Mouse (Mus musculus) hindbrain, embryonic 12.5 days (tissue): ENCODE results near the gene Arl8b. TPM values are rescaled to one million over a fixed set of nuclear protein-coding genes. Genes with fewer than 3 reads are reported as not detected.
"Not testable (repeated sequence)": the region's sequence is repeated elsewhere in the genome, so short reads cannot be mapped to it uniquely, and the experiment has no call there.

ENCODE experiments used
- ATAC-seq: fragments of 200-750 bp; cut with Nextera tagmentation; 2 replicates; pipeline ENCODE4 v1.8.0; 2017; ENCODE audit warnings: moderate TSS enrichment; ENCODE audit not compliant: low FRiP score
- H3K27ac ChIP-seq: fragments of 300-500 bp; sonication (generic); 2 replicates; pipeline ENCODE4 v1.5.1; 2016; ENCODE audit warnings: mild to moderate bottlenecking
- H3K27me3 ChIP-seq: fragments of 300-500 bp; sonication (generic); 2 replicates; pipeline ENCODE4 v1.6.1; 2016; ENCODE audit warnings: mild to moderate bottlenecking
- H3K36me3 ChIP-seq: fragments of 300-500 bp; sonication (generic); 2 replicates; pipeline ENCODE4 v1.6.1; 2016; ENCODE audit warnings: mild to moderate bottlenecking
- H3K4me1 ChIP-seq: fragments of 300-500 bp; sonication (generic); 2 replicates; pipeline ENCODE4 v1.6.1; 2016
- H3K4me2 ChIP-seq: fragments of 300-500 bp; sonication (generic); replicated peaks from 2 replicates; pipeline ENCODE4 v1.6.1; 2016; ENCODE audit warnings: mild to moderate bottlenecking
- H3K4me3 ChIP-seq: fragments of 300-500 bp; sonication (generic); 2 replicates; pipeline ENCODE4 v1.5.1; 2016; ENCODE audit warnings: mild to moderate bottlenecking
- H3K9ac ChIP-seq: fragments of 300-500 bp; sonication (generic); 2 replicates; pipeline ENCODE4 v1.6.1; 2016; ENCODE audit warnings: mild to moderate bottlenecking, moderate library complexity
- H3K9me3 ChIP-seq: fragments of 300-500 bp; sonication (generic); replicated peaks from 2 replicates; pipeline ENCODE4 v1.6.1; 2016; ENCODE audit warnings: mild to moderate bottlenecking
- WGBS: fragments of 180-500 bp; shearing (Covaris S2); methylation state at CpG from one replicate; pipeline ENCODE4 v1.1.7; 2016; 5-methylcytosine and 5-hydroxymethylcytosine counted together
- polyA plus RNA-seq: library from polyadenylated mRNA; unstranded; fragments of >200 nt; fragmentation: Nextera tagmentation; extraction: Ambion mirVana; gene quantifications from 2 replicates; pipeline ENCODE4 v1.2.1, GENCODE M21; 2016

The Arl8b gene
- polyA plus RNA-seq, 1 experiment from 2014 or later = 76.1 TPM

DNA sequence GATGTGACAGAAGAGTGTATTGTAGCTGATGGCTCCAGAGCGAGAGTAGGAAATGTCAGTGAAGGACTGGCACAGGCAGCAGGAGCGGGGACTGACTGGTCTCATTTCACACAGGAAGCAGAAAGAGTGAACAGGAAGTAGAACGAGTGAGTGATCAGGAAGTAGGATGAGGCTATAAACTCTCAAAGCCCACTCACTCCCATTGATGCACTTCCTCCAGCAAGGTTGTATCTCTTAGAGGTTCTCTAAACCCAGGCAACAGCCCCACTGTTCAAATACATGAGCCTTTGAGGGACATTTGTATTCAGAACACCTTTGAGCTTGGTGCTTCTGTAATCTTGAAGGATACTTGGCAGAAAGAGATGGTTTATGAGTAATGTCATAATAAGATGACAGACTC, 61.2 kb downstream of the Arl8b start:
- Histone ChIP-seq H3K27me3 (no peaks in the 10 kb centered on the region), H3K9me3 (no peaks in the 10 kb centered on the region), H3K4me3 (no peak overlapping the region), H3K36me3 (peaks cover 46% of the 10 kb centered on the region), H3K4me1 (no peaks in the 10 kb centered on the region), H3K27ac (no peak overlapping the region), H3K9ac (no peak overlapping the region), H3K4me2 (no peak overlapping the region)
- 94% methylated on average over 3 of the region's 3 CpGs for WGBS
- ATAC-seq = no peak

DNA sequence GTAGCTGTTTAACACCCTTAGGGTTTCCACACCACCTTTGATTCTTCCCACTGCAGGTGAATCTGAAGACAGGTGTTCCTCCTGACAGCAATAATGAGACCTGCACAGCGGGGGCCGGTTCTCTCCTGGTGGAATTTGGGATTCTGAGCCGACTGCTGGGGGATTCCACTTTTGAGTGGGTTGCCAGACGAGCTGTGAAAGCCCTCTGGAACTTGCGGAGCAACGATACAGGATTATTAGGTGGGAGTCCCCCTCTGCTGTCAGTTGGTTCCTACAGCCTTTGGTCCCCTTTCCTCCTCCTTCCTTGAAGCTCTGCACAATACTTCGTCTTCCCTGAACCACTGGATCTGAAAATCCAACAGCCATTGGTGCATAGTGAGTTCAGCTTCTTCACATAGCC, 61.9 kb downstream of the Arl8b start:
- peaks cover 45% of the 10 kb centered on the region for H3K36me3 ChIP-seq
- no peaks in the 10 kb centered on the region for H3K9me3 ChIP-seq
- H3K4me3 ChIP-seq = no peak overlapping the region
- no peak overlapping the region for H3K27ac ChIP-seq
- H3K9ac ChIP-seq = no peak overlapping the region
- 90% methylated on average over 7 of the region's 7 CpGs for WGBS
- no peaks in the 10 kb centered on the region for H3K4me1 ChIP-seq
- no peak for ATAC-seq
- H3K27me3 ChIP-seq = no peaks in the 10 kb centered on the region
- no peak overlapping the region for H3K4me2 ChIP-seq

DNA sequence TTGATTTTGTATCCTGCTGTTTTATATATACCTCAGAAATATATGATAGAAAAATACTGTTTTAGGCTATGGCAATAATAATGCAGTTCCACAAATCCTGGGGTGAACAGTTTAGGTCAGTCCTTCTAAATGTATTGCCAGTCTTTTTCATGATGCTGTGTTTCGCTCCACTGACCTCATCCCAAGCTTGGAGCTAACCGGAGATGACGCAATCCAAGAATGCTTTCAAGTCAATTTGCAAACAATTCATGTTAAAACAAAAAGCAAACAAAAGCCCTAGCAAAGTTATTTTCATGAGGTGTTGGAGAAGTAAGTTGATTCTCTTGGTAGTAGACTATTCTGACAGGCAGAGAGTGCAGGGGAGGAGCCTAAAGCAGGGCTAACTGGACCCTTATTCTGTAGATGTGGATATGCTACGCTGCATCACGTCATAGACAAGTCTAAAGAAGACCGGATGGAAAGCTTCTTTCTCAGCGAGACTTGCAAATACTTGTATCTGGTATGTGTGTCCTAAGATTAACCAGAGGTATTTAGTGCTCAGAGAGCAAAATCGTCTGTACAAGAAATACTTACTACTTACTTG, 69.3 kb downstream of the Arl8b start:
- H3K4me1 ChIP-seq = no peaks in the 10 kb centered on the region
- H3K4me2 ChIP-seq = no peak overlapping the region
- 96% methylated on average over 8 of the region's 8 CpGs for WGBS
- no peak for ATAC-seq
- no peak overlapping the region for H3K27ac ChIP-seq
- H3K36me3 ChIP-seq = peaks cover 64% of the 10 kb centered on the region
- no peak overlapping the region for H3K9ac ChIP-seq
- H3K4me3 ChIP-seq = no peak overlapping the region
- no peaks in the 10 kb centered on the region for H3K9me3 ChIP-seq
- no peaks in the 10 kb centered on the region for H3K27me3 ChIP-seq

DNA sequence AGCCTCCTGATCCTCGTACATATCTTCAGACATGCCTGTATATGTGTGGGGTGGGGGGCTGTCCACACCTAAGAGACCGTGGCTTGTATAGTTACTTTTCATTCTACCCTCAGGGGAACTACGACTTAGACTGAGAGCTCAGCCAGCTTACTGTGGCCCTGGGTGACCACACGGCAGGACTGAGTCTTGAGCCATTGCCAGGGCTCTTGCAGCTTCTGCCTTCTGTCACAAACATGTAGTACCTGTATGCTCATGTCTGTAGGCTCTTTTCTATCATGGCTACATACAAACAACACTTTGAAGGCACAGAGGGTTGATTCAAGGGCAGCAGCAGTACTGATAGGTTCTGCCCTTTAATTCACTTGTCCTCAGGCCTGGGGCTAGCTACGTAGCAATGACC, 70.1 kb downstream of the Arl8b start:
- Histone ChIP-seq H3K4me2 (no peak overlapping the region), H3K4me1 (no peaks in the 10 kb centered on the region), H3K9ac (no peak overlapping the region), H3K4me3 (no peak overlapping the region), H3K27ac (no peak overlapping the region), H3K36me3 (peaks cover 65% of the 10 kb centered on the region), H3K9me3 (no peaks in the 10 kb centered on the region), H3K27me3 (no peaks in the 10 kb centered on the region)
- 91% methylated on average over 5 of the region's 5 CpGs for WGBS
- ATAC-seq = no peak

DNA sequence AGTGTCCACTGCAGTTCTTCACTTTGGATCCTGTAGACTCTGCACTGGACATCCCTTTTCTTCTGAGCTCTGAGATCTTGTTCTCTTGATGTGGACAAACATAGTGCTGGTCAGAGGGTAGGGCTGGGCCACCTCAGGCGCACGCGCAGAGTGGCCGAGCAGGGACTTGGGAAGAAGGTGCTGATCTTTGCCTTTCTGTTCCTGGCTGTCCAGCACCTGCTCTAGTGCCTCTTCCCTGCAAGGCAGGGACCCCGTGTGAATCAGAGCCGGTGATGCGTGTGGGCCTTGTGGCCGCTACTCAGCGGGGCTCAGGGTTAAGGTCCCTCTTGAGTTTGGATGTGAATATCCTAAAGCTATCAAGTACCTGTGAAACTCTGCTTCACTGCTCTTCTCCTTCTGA, 75.7 kb downstream of the Arl8b start:
- Histone ChIP-seq H3K27ac (no peak overlapping the region), H3K4me2 (no peak overlapping the region)
- 91% methylated on average over 9 of the region's 9 CpGs for WGBS

DNA sequence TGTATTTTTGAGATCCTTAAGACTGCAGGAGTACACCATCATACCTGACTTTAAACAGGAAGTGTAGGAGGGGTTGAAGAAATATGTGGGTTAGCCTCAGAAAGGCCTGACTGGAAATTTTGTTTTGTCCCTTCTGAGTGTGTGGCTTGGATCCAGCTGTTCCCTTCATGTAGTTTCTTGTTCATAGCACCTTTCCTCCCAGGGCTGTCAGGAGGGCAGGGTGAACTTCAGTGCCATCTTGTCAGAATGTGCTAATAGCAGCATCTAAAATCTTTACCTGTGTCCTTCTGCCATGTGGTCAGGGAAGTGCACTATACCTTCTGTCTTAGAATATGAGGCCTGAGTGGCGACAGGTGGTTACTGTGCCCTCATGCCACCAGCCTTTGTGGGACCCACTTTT, 78.3 kb downstream of the Arl8b start:
- no peak overlapping the region for H3K27ac ChIP-seq
- no peak overlapping the region for H3K4me3 ChIP-seq
- ATAC-seq = no peak
- 92% methylated on average over 1 of the region's 1 CpGs for WGBS
- no peak overlapping the region for H3K4me2 ChIP-seq
- H3K9ac ChIP-seq = no peak overlapping the region
- H3K4me1 ChIP-seq = no peaks in the 10 kb centered on the region
- peaks cover 6% of the 10 kb centered on the region for H3K9me3 ChIP-seq
- peaks cover 10% of the 10 kb centered on the region for H3K36me3 ChIP-seq
- H3K27me3 ChIP-seq = no peaks in the 10 kb centered on the region

More for the DNA sequence above, 75.7 kb downstream of the Arl8b start:
- ATAC-seq = no peak
- Histone ChIP-seq H3K4me3 (no peak overlapping the region), H3K9me3 (peaks cover 6% of the 10 kb centered on the region), H3K36me3 (peaks cover 33% of the 10 kb centered on the region), H3K27me3 (no peaks in the 10 kb centered on the region), H3K9ac (no peak overlapping the region), H3K4me1 (no peaks in the 10 kb centered on the region)

DNA sequence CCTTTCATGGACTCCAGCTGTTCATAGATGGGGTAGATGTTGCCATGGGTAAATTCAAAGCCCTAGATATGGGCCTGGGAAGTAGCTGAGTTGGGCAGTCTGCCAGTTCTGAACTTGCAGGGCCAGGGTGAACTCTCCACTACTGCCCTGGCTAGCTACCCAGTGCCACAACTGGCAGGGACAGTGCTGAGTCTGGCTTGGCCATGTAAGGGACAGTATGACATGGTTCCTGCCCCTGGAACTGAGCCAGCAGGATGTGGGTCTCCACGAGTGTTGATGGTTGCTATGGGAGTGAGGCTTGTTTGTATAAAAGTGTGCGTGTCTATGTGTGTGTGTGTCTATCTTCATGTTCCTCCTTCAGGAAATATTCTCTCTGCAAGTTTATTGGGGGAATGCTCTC, 79.6 kb downstream of the Arl8b start:
- H3K4me2 ChIP-seq = no peak overlapping the region
- no peak overlapping the region for H3K4me3 ChIP-seq
- 0 out of 2 replicates have a peak, but pooled peaks cover 4% of the 10 kb centered on the region for H3K36me3 ChIP-seq
- peaks cover 6% of the 10 kb centered on the region for H3K9me3 ChIP-seq
- 0 out of 2 replicates have a peak, but pooled peaks have one; percentile 22 for ATAC-seq
- H3K27ac ChIP-seq = no peak overlapping the region
- H3K9ac ChIP-seq = no peak overlapping the region
- no peaks in the 10 kb centered on the region for H3K27me3 ChIP-seq
- H3K4me1 ChIP-seq = no peaks in the 10 kb centered on the region
- 88% methylated on average over 2 of the region's 2 CpGs for WGBS

DNA sequence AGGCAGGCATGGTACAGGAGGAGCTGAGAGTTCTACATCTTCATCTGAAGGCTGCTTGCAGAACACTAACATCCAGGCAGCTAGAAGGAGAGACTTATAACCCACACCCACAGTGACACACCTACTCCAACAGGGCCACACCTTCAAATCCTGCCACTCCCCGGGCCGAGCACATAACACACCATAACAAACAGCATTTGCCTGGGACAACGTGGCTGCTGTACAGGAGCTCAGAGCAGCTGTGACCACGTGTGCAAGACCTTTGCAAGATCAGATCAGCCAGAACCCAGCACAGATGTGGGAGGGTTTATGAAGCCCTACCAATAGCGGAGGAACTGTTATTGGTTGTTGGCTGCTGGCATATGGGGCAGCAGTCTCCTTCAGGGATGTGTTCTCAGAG, 83.4 kb downstream of the Arl8b start:
- no peak overlapping the region for H3K4me2 ChIP-seq
- 0 out of 2 replicates have a peak, but pooled peaks cover 4% of the 10 kb centered on the region for H3K36me3 ChIP-seq
- no peaks in the 10 kb centered on the region for H3K27me3 ChIP-seq
- no peaks in the 10 kb centered on the region for H3K4me1 ChIP-seq
- H3K9me3 ChIP-seq = peaks cover 6% of the 10 kb centered on the region
- ATAC-seq = no peak
- H3K27ac ChIP-seq = no peak overlapping the region
- no peak overlapping the region for H3K4me3 ChIP-seq
- H3K9ac ChIP-seq = no peak overlapping the region
- 89% methylated on average over 5 of the region's 5 CpGs for WGBS

DNA sequence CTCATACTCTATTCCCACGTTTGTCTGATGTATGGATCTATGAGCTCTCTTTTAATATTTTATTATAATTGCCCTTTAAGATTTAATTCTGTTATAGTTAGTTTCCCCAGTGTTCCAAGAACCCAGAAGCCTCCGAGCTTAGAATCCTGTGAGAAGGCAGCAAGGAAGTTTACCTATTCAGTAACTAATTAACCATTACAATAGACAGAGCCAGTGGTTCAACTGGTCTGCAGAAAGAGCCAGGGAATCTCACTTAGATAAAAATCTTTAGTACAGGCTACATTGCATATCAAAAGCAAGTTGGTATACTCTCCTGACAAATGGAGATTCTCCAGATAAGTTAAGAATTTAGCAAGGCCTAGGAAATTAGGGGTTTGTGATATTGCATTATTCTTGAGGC, 86.1 kb downstream of the Arl8b start:
- not testable (repeated sequence) for H3K4me1 ChIP-seq, H3K9ac ChIP-seq, H3K27ac ChIP-seq, H3K4me2 ChIP-seq, H3K4me3 ChIP-seq, H3K36me3 ChIP-seq, H3K9me3 ChIP-seq, ATAC-seq, H3K27me3 ChIP-seq
- WGBS = 54% methylated on average over 2 of the region's 2 CpGs

DNA sequence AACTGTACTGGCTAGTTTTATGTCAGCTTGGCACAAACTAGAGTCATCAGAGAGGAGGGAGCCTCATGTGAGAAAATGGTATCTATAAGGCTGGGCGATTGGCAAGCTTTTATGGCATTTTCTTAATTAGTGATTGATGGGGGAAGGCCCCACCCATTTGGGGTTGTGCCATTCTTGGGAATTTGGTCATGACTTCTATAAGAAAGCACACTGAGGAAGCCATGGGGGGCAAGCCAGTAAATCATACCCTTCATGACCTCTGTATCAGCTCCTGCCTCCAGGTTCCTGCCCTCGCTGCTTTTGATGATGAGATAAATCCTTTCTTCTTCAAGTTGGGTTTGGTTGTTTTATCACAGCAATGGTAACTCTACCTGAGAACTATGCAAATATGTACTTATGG, 87.5 kb downstream of the Arl8b start:
- no peak overlapping the region for H3K9ac ChIP-seq
- H3K36me3 ChIP-seq = no peaks in the 10 kb centered on the region
- no peak overlapping the region for H3K4me3 ChIP-seq
- H3K27me3 ChIP-seq = no peaks in the 10 kb centered on the region
- no peak for ATAC-seq
- H3K4me2 ChIP-seq = no peak overlapping the region
- no peak overlapping the region for H3K27ac ChIP-seq
- H3K4me1 ChIP-seq = no peaks in the 10 kb centered on the region
- 83% methylated on average over 2 of the region's 2 CpGs for WGBS
- no peaks in the 10 kb centered on the region for H3K9me3 ChIP-seq

DNA sequence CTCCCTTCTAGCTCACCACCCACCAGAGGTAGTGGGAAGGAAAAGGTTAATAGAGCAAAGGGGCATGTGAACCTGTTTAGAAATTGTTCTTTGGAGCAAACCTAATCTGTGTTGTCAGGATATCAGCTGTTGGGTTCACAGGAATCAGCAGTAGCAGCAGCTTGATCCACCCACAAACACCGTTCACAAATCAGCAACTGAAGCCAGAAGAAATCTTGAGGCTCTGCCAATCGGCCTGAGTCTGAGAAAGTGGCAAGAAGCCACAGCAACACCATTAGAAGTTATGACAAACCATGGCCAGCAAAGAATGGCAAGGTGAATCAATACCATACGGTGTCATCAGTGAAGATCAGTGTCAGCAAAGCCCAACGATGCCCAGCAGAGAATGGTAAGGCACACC, 88.4 kb downstream of the Arl8b start:
- H3K27me3 ChIP-seq = no peaks in the 10 kb centered on the region
- ATAC-seq = no peak
- H3K27ac ChIP-seq = no peak overlapping the region
- H3K4me3 ChIP-seq = no peak overlapping the region
- no peak overlapping the region for H3K4me2 ChIP-seq
- no peaks in the 10 kb centered on the region for H3K9me3 ChIP-seq
- WGBS = 92% methylated on average over 4 of the region's 4 CpGs
- H3K4me1 ChIP-seq = no peaks in the 10 kb centered on the region; the same call in 1 of the 2 replicates
- H3K9ac ChIP-seq = no peak overlapping the region
- H3K36me3 ChIP-seq = no peaks in the 10 kb centered on the region
